Mouse (Mus musculus): ENCODE results near the gene Syce1. TPM values are rescaled to one million over a fixed set of nuclear protein-coding genes. Genes with fewer than 3 reads are reported as not detected.

Syce1 gene
- polyA plus RNA-seq, 1 experiment: not detected

DNA sequence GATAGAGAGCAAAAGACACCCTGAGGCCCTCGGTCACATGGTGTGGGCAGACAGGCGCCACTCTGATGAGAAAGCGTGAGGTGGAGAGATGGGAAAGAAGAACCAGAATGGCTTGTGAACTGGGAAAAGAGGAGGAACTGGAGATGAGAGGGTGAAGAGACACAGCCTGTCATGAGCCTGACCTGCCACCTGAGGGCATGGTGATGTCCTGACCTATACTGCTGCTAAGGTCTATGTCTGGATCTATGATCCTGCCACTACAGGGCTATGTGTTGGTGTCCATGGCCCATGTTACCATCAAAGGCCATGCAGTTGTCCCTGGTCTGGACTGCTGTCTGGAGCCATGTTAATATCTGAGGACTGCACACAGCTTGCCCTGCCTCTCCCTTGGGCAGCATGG lies 10.0 kb upstream of the Syce1 start:
- H3ac ChIP-seq (ENCODE audit: control insufficient read depth, insufficient read length): no peak overlapping the region
- H3K4me3 ChIP-seq: no peak overlapping the region
- TF ChIP-seq USF1 (IDR thresholded peaks at IDR 0.05; ENCODE audit: low read depth) (no peak), E2F4 (IDR thresholded peaks at IDR 0.05; ENCODE audit: insufficient read depth) (no peak), POLR2A (IDR thresholded peaks at IDR 0.05; ENCODE audit: insufficient read length, low read depth) (no peak), CEBPB (IDR thresholded peaks at IDR 0.05; ENCODE audit: insufficient read depth, poor library complexity, severe bottlenecking) (no peak), MAX (IDR thresholded peaks at IDR 0.05; ENCODE audit: low read depth) (no peak), REST (IDR thresholded peaks at IDR 0.05; ENCODE audit: insufficient read depth, insufficient read length) (no peak), MYOD1 (IDR thresholded peaks at IDR 0.05; ENCODE audit: control insufficient read depth in 1 of 3, insufficient read length in 2 of 3, low read depth in 2 of 3) (no peak), POLR2AphosphoS2 (IDR thresholded peaks at IDR 0.05; ENCODE audit: insufficient read length, low read depth) (no peak), SRF (IDR thresholded peaks at IDR 0.05; ENCODE audit: control insufficient read depth, insufficient read length, low read depth) (no peak), TCF12 (IDR thresholded peaks at IDR 0.05; ENCODE audit: insufficient read depth, poor library complexity, severe bottlenecking) (no peak), TCF3 (IDR thresholded peaks at IDR 0.05; ENCODE audit: insufficient read length, low read depth) (no peak), MYOG (IDR thresholded peaks at IDR 0.05; ENCODE audit: control insufficient read depth in 1 of 3, insufficient read depth in 1 of 3, insufficient read length in 2 of 3, low read depth in 2 of 3) (no peak)
- no peak overlapping the region for H3K4me2 ChIP-seq (ENCODE audit: low read depth)
- no peaks in the 10 kb centered on the region for H3K79me2 ChIP-seq (ENCODE audit: control insufficient read depth, insufficient read depth)
- no peaks in the 10 kb centered on the region for H3K36me3 ChIP-seq (ENCODE audit: control insufficient read depth, insufficient read depth)
- peaks cover 19% of the 10 kb centered on the region for H3K27me3 ChIP-seq (ENCODE audit: control insufficient read depth, insufficient read depth, insufficient read length)

- TF ChIP-seq MAX (IDR thresholded peaks at IDR 0.05; ENCODE audit: low read depth) (no peak), SRF (IDR thresholded peaks at IDR 0.05; ENCODE audit: control insufficient read depth, insufficient read length, low read depth) (no peak), POLR2AphosphoS2 (IDR thresholded peaks at IDR 0.05; ENCODE audit: insufficient read length, low read depth) (no peak), MYOD1 (IDR thresholded peaks at IDR 0.05; ENCODE audit: control insufficient read depth in 1 of 3, insufficient read length in 2 of 3, low read depth in 2 of 3) (no peak), TCF3 (IDR thresholded peaks at IDR 0.05; ENCODE audit: insufficient read length, low read depth) (no peak), POLR2A (IDR thresholded peaks at IDR 0.05; ENCODE audit: insufficient read length, low read depth) (no peak), CEBPB (IDR thresholded peaks at IDR 0.05; ENCODE audit: insufficient read depth, poor library complexity, severe bottlenecking) (no peak)
- H3K4me3 ChIP-seq: no peak overlapping the region
- H3K36me3 ChIP-seq (ENCODE audit: control insufficient read depth, insufficient read depth): no peaks in the 10 kb centered on the region
- H3K27me3 ChIP-seq (ENCODE audit: control insufficient read depth, insufficient read depth, insufficient read length): peaks cover 16% of the 10 kb centered on the region
- no peak overlapping the region for H3K4me2 ChIP-seq (ENCODE audit: low read depth)
- no peak overlapping the region for H3ac ChIP-seq (ENCODE audit: control insufficient read depth, insufficient read length)
- H3K79me2 ChIP-seq (ENCODE audit: control insufficient read depth, insufficient read depth): no peaks in the 10 kb centered on the region
Measured at GRCm38 (mm10) chr7:140793541-140793940, 5.9 kb upstream of the Syce1 start.

- no peak overlapping the region for H3K4me3 ChIP-seq
- H3ac ChIP-seq (ENCODE audit: control insufficient read depth, insufficient read length): no peak overlapping the region
- no peak overlapping the region for H3K4me2 ChIP-seq (ENCODE audit: low read depth)
- no peaks in the 10 kb centered on the region for H3K36me3 ChIP-seq (ENCODE audit: control insufficient read depth, insufficient read depth)
- no peak for TF ChIP-seq POLR2AphosphoS2 (IDR thresholded peaks at IDR 0.05; ENCODE audit: insufficient read length, low read depth)
- TF ChIP-seq POLR2A (IDR thresholded peaks at IDR 0.05; ENCODE audit: insufficient read length, low read depth): no peak
- no peak for TF ChIP-seq CEBPB (IDR thresholded peaks at IDR 0.05; ENCODE audit: insufficient read depth, poor library complexity, severe bottlenecking)
- TF ChIP-seq MYOD1 (IDR thresholded peaks at IDR 0.05; ENCODE audit: control insufficient read depth in 1 of 3, insufficient read length in 2 of 3, low read depth in 2 of 3): no peak
- no peak for TF ChIP-seq REST (IDR thresholded peaks at IDR 0.05; ENCODE audit: insufficient read depth, insufficient read length)
- no peak for TF ChIP-seq USF1 (IDR thresholded peaks at IDR 0.05; ENCODE audit: low read depth)
- TF ChIP-seq SRF (IDR thresholded peaks at IDR 0.05; ENCODE audit: control insufficient read depth, insufficient read length, low read depth): no peak
- no peak for TF ChIP-seq MYOG (IDR thresholded peaks at IDR 0.05; ENCODE audit: control insufficient read depth in 1 of 3, insufficient read depth in 1 of 3, insufficient read length in 2 of 3, low read depth in 2 of 3)
- TF ChIP-seq TCF3 (IDR thresholded peaks at IDR 0.05; ENCODE audit: insufficient read length, low read depth): no peak
- TF ChIP-seq E2F4 (IDR thresholded peaks at IDR 0.05; ENCODE audit: insufficient read depth): no peak
- no peak for TF ChIP-seq MAX (IDR thresholded peaks at IDR 0.05; ENCODE audit: low read depth)
- TF ChIP-seq TCF12 (IDR thresholded peaks at IDR 0.05; ENCODE audit: insufficient read depth, poor library complexity, severe bottlenecking): no peak
- no peaks in the 10 kb centered on the region for H3K79me2 ChIP-seq (ENCODE audit: control insufficient read depth, insufficient read depth)
- H3K27me3 ChIP-seq (ENCODE audit: control insufficient read depth, insufficient read depth, insufficient read length): peaks cover 20% of the 10 kb centered on the region
Measured at GRCm38 (mm10) chr7:140788053-140788435, 392 bp upstream of the Syce1 start.

DNA sequence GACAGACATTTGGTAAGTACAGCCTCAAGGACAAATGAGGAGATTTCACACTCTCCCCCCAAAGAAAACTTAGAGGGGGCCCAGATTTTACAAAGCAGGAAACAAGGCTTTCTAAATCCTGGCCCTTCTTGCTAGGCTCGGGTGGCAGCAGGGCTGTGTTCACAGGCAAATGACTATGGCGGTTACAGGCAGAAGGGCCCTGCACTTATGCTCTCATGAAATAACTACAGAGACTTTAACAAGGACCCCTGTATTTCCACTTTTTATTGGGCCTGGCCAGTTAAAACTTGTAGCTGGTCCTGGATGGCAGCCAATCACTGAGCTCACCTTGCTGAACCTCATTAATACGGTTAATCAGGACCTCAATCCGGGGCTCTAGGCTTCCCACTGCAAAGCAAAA lies 7.1 kb downstream of the Syce1 start:
- no peaks in the 10 kb centered on the region for H3K36me3 ChIP-seq (ENCODE audit: control insufficient read depth, insufficient read depth)
- no peak overlapping the region for H3K4me2 ChIP-seq (ENCODE audit: low read depth)
- H3K79me2 ChIP-seq (ENCODE audit: control insufficient read depth, insufficient read depth): no peaks in the 10 kb centered on the region
- no peak overlapping the region for H3K4me3 ChIP-seq
- H3ac ChIP-seq (ENCODE audit: control insufficient read depth, insufficient read length): no peak overlapping the region
- TF ChIP-seq TCF3 (IDR thresholded peaks at IDR 0.05; ENCODE audit: insufficient read length, low read depth) (no peak), SRF (IDR thresholded peaks at IDR 0.05; ENCODE audit: control insufficient read depth, insufficient read length, low read depth) (no peak), REST (IDR thresholded peaks at IDR 0.05; ENCODE audit: insufficient read depth, insufficient read length) (no peak), POLR2A (IDR thresholded peaks at IDR 0.05; ENCODE audit: insufficient read length, low read depth) (no peak), TCF12 (IDR thresholded peaks at IDR 0.05; ENCODE audit: insufficient read depth, poor library complexity, severe bottlenecking) (no peak), POLR2AphosphoS2 (IDR thresholded peaks at IDR 0.05; ENCODE audit: insufficient read length, low read depth) (no peak), MYOG (IDR thresholded peaks at IDR 0.05; ENCODE audit: control insufficient read depth in 1 of 3, insufficient read depth in 1 of 3, insufficient read length in 2 of 3, low read depth in 2 of 3) (no peak), USF1 (IDR thresholded peaks at IDR 0.05; ENCODE audit: low read depth) (no peak), CEBPB (IDR thresholded peaks at IDR 0.05; ENCODE audit: insufficient read depth, poor library complexity, severe bottlenecking) (no peak), E2F4 (IDR thresholded peaks at IDR 0.05; ENCODE audit: insufficient read depth) (no peak), MAX (IDR thresholded peaks at IDR 0.05; ENCODE audit: low read depth) (no peak), MYOD1 (IDR thresholded peaks at IDR 0.05; ENCODE audit: control insufficient read depth in 1 of 3, insufficient read length in 2 of 3, low read depth in 2 of 3) (no peak)
- peaks cover 12% of the 10 kb centered on the region for H3K27me3 ChIP-seq (ENCODE audit: control insufficient read depth, insufficient read depth, insufficient read length)

Measured in myocyte (in vitro differentiated cells).